23 mouse cellular contexts compared by ENCODE assay signal in the genomic region with DNA sequence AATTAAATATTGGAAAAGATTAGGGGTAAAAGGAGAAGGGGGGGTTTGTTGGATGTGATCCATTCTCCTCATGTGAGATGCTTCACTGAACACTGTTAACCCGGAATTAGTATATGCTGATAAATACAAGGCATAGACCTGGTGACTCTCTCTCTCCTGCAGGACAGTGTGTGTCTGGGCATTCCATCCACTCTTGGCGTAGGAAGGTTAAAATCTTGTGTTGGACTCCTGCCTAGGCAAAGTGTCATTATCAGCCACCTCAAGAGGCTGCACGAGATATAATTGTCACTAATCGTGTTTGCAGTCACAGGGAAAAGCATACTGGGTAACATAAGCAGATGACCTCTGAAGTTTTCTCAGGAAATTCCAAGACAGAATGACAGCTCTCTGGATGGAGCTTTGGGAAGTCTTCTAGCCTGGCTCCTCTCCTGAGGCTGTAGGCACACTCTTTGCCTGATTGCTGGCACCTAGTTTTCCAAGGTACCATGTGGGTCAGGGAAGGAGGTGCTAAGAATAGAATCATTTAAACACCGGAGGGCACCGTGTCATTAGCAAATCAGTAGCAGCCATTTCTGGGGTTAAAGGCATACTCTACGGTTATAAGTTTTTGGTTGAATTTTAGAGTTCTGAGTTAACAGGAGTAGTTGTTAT. TPM values are rescaled to one million over a fixed set of nuclear protein-coding genes. Genes with fewer than 3 reads are reported as not detected.
"Had no signal": no experiment of that assay in that cellular context is flagged by ENCODE, and none has a peak within 500 bp of the region (broad histone marks: within the 10 kb centered on the region; RNA-seq: fewer than 3 reads in every experiment).

No protein-coding gene starts in this region.

- ATAC-seq: lung, postnatal 0 days had no signal

- H3K27ac ChIP-seq: layer of hippocampus, adult 2 months; limb, embryonic 13.5 days; liver, embryonic 14.5 days; neural tube, embryonic 15.5 days had no signal

- H3K9me3 ChIP-seq: limb, embryonic 13.5 days; neural tube, embryonic 15.5 days had no signal

- H3K4me1 ChIP-seq: neural tube, embryonic 15.5 days had no signal

- H3K27me3 ChIP-seq: limb, embryonic 13.5 days; neural tube, embryonic 15.5 days had no signal

- DNase-seq: kidney, postnatal 10 days; kidney, postnatal 4 days; lung, adult 18-20 months; lung, postnatal 36 days; midbrain, embryonic 14.5 days; right cerebral cortex, postnatal 4 days; spleen, adult 18-20 months; thymus, adult 2 months; thymus, postnatal 25 days had no signal

- H3K36me3 ChIP-seq: limb, embryonic 13.5 days; neural tube, embryonic 15.5 days had no signal

- H3K4me2 ChIP-seq: limb, embryonic 13.5 days; neural tube, embryonic 15.5 days had no signal

- H3K9ac ChIP-seq: limb, embryonic 13.5 days; liver, embryonic 14.5 days; neural tube, embryonic 15.5 days had no signal

- H3K4me3 ChIP-seq: layer of hippocampus, adult 2 months; limb, embryonic 13.5 days; myocyte; neural tube, embryonic 15.5 days had no signal

RNA-seq across cellular contexts. Expression of gene Vmn1r1, which starts 15.3 kb away (rescaled TPM):
- total RNA-seq: layer of hippocampus, adult 2 months; layer of hippocampus, postnatal 10 days; left cerebral cortex, postnatal 36 days; liver, adult 2 months; megakaryocyte progenitor cell, adult 5-6 weeks had no signal
- polyA plus RNA-seq: limb, embryonic 13.5 days; liver, adult 2 months; liver, embryonic 14.5 days; lung, postnatal 0 days; midbrain, embryonic 14.5 days; myocyte; neural tube, embryonic 11.5 days; neural tube, embryonic 15.5 days; stomach, embryonic 14.5 days; testis, adult 2 months; thymus, adult 2 months; urinary bladder, adult 2 months had no signal
